Mouse (Mus musculus): ENCODE data around the gene Clba1. TPM values are rescaled to one million over a fixed set of nuclear protein-coding genes. Genes with fewer than 3 reads are reported as not detected.

Clba1 gene
- polyA plus RNA-seq, 1 experiment from 2014 or later: 4.3 TPM

DNA sequence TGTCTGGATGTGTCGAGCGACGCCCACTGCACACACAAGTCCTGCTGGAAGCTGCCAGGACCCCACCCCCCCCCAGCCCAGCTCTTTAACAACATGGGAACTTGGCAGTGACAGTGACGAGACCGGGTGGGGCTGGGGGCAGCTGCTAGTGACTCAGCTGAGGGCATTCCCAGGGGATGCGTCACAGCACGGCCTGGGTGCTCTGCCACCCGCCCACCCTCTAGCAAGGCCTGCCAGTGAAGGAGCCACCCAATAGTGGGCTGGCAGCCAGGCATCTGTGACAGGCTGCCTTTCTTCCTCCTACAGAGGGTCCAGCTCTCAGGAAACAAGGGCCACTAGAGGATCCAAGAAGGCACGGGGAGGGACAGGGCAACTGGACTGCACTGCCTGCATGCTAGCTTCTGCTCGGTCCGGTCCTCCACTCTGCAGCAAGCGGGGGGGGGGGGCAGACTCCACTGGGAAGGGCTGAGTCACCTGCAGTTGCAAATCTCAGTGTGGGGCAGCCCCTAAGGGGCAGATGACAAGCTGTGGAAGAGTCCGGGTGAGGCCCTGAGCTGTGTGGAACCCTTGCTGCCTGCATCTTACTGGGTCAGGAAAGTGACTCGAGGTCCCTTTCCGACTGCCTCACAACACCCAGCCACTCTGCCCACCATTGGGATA lies 10.9 kb upstream of the Clba1 start:
- H3K9me3 ChIP-seq (ENCODE audit: control insufficient read depth, low read length): no peaks in the 10 kb centered on the region
- ATAC-seq (replicated peaks; ENCODE audit: low FRiP score, low TSS enrichment, low read depth) (no peak), DNase-seq (ENCODE audit: low spot score) (no peak)
- no peak overlapping the region for H3K27ac ChIP-seq (ENCODE audit: low read depth)
- H3K4me2 ChIP-seq (ENCODE audit: low read length): 0 out of 2 replicates have a peak overlapping the region, but pooled peaks have one; percentile 3
- no peak overlapping the region for H3K4me3 ChIP-seq (ENCODE audit: low read depth, low read length)
- H3K4me1 ChIP-seq (replicated peaks; ENCODE audit: control insufficient read depth, insufficient read depth, low read length): peaks cover 59% of the 10 kb centered on the region
- 59% methylated on average over 15 of the region's 15 CpGs for WGBS
- H3K36me3 ChIP-seq (ENCODE audit: control insufficient read depth, insufficient read depth, low read length): no peaks in the 10 kb centered on the region
- H3K27me3 ChIP-seq (replicated peaks; ENCODE audit: control insufficient read depth, insufficient read depth, low read length): peaks cover 19% of the 10 kb centered on the region
- H3K9ac ChIP-seq (ENCODE audit: low read length): no peak overlapping the region

DNA sequence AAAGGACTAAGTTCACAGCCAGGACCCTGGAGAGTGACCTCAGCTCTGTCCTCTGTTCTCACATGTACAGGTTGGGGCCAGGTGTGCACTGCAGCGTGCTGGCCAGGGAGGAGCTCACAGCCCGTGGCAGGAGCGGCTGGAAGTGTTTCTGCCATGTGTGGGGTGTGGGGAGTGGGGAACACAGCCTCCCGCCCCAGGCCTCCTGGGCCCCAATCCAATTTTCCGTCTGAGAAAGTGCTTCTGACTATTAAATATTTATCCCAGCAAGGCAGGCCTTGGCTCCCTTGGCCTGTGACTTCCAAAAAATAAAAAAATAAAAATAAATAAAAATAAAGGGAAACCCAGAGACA lies 10.4 kb upstream of the Clba1 start:
- Histone ChIP-seq H3K4me2 (ENCODE audit: low read length) (0 out of 2 replicates have a peak overlapping the region, but pooled peaks have one; percentile 3), H3K9me3 (ENCODE audit: control insufficient read depth, low read length) (no peaks in the 10 kb centered on the region), H3K27ac (ENCODE audit: low read depth) (no peak overlapping the region), H3K27me3 (replicated peaks; ENCODE audit: control insufficient read depth, insufficient read depth, low read length) (peaks cover 19% of the 10 kb centered on the region), H3K4me3 (ENCODE audit: low read depth, low read length) (no peak overlapping the region), H3K36me3 (ENCODE audit: control insufficient read depth, insufficient read depth, low read length) (no peaks in the 10 kb centered on the region), H3K4me1 (replicated peaks; ENCODE audit: control insufficient read depth, insufficient read depth, low read length) (peaks cover 57% of the 10 kb centered on the region), H3K9ac (ENCODE audit: low read length) (no peak overlapping the region)
- ATAC-seq (replicated peaks; ENCODE audit: low FRiP score, low TSS enrichment, low read depth) (no peak), DNase-seq (ENCODE audit: low spot score) (no peak)
- 20% methylated on average over 5 of the region's 5 CpGs for WGBS

DNA sequence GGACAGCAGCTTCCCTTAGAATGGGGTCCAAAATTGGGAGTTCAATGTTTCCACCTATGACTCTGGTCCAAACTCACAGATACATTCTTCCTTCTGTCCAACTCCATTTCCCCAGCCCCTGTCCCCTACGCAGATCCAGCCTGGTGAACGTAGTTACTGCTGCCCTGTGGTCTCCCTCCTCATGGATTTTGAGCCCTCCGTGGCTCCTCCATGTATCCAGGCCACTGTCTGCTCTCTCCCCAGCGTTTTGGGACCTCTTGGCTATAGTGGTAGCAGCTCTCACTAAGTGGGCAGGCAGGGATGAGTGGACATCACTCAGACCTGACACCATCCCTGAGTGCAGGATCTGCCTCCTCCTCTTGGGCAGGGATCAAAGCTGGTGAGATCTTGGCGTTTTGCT lies 10.0 kb upstream of the Clba1 start:
- H3K36me3 ChIP-seq (ENCODE audit: control insufficient read depth, insufficient read depth, low read length): no peaks in the 10 kb centered on the region
- 66% methylated on average over 5 of the region's 5 CpGs for WGBS

DNA sequence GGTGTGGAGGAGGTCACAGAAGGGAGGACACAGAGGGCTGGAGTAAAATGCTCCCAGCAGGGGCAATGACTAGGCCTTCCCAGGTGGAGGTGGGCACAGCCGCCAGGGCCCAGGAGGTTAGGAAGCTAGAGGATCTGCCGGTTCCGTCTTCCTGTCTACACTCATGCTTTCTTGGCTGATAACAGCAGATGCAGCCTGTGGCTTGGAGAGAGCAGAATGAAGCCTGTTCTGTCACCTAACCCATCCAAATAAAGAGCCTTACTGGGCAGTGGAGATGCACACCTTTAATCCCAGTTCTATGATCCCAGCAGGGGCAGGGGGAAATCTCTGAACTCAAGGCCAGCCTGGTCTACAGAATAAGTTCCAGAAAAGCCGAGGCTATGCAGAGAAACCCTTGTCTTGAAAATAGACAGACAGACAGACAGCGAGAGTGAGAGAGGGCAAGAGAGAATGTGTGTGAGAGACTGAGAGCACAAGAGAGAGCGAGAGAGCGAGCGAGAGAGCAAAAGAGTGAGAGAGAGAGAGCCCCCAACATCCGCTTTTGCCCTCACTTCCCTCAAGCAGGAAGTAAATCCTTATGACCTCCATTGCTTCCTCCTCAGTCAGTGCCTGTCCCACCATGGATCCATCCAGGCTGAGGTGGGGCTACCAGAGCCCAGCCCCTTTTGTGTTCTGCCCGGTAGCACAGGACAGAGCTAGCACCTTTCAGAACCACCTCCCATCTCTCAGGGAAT lies 9.3 kb upstream of the Clba1 start:
- DNase-seq (ENCODE audit: low spot score) (no peak), ATAC-seq (replicated peaks; ENCODE audit: low FRiP score, low TSS enrichment, low read depth) (no peak)
- no peaks in the 10 kb centered on the region for H3K36me3 ChIP-seq (ENCODE audit: control insufficient read depth, insufficient read depth, low read length)
- H3K27ac ChIP-seq (ENCODE audit: low read depth): no peak overlapping the region
- peaks cover 19% of the 10 kb centered on the region for H3K27me3 ChIP-seq (replicated peaks; ENCODE audit: control insufficient read depth, insufficient read depth, low read length)
- H3K4me1 ChIP-seq (replicated peaks; ENCODE audit: control insufficient read depth, insufficient read depth, low read length): peaks cover 47% of the 10 kb centered on the region
- H3K4me2 ChIP-seq (ENCODE audit: low read length): no peak overlapping the region
- H3K4me3 ChIP-seq (ENCODE audit: low read depth, low read length): no peak overlapping the region
- H3K9me3 ChIP-seq (ENCODE audit: control insufficient read depth, low read length): no peaks in the 10 kb centered on the region
- WGBS: 76% methylated on average over 10 of the region's 10 CpGs
- H3K9ac ChIP-seq (ENCODE audit: low read length): no peak overlapping the region

More for the DNA sequence above, 10.0 kb upstream of the Clba1 start:
- DNase-seq (ENCODE audit: low spot score): no peak
- peak overlapping the region; percentile 43; the same call in 1 of the 2 replicates for H3K27ac ChIP-seq (ENCODE audit: low read depth)
- no peak for ATAC-seq (replicated peaks; ENCODE audit: low FRiP score, low TSS enrichment, low read depth)
- H3K4me3 ChIP-seq (ENCODE audit: low read depth, low read length): no peak overlapping the region
- no peaks in the 10 kb centered on the region for H3K9me3 ChIP-seq (ENCODE audit: control insufficient read depth, low read length)
- H3K4me1 ChIP-seq (replicated peaks; ENCODE audit: control insufficient read depth, insufficient read depth, low read length): peaks cover 54% of the 10 kb centered on the region
- no peak overlapping the region for H3K4me2 ChIP-seq (ENCODE audit: low read length)
- peaks cover 19% of the 10 kb centered on the region for H3K27me3 ChIP-seq (replicated peaks; ENCODE audit: control insufficient read depth, insufficient read depth, low read length)
- peak overlapping the region; percentile 7; the same call in 1 of the 2 replicates for H3K9ac ChIP-seq (ENCODE audit: low read length)

DNA sequence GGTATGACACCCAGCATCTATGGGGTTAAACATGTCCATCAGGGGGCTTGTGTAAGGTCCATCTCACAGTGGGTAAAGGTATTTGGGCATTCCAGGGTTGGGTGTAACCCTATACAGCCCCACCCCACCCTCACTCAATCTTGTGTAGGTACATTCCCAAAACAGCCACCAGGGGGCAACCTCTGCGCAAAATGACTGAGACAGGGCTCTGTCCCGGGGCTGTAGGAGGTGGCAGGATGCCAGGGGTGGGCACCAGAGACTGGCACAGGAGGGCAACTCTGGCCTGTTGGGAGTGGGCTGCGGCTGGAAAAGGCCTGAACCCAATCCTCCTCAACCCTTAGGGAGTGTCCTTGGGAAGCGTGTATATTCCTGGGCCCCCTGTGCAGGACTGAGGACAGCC lies 8.3 kb upstream of the Clba1 start:
- peak; percentile 85 for DNase-seq (ENCODE audit: low spot score)
- Histone ChIP-seq H3K36me3 (ENCODE audit: control insufficient read depth, insufficient read depth, low read length) (no peaks in the 10 kb centered on the region), H3K27ac (ENCODE audit: low read depth) (no peak overlapping the region), H3K4me1 (replicated peaks; ENCODE audit: control insufficient read depth, insufficient read depth, low read length) (peaks cover 37% of the 10 kb centered on the region), H3K9me3 (ENCODE audit: control insufficient read depth, low read length) (no peaks in the 10 kb centered on the region), H3K4me3 (ENCODE audit: low read depth, low read length) (no peak overlapping the region), H3K4me2 (ENCODE audit: low read length) (no peak overlapping the region), H3K9ac (ENCODE audit: low read length) (no peak overlapping the region), H3K27me3 (replicated peaks; ENCODE audit: control insufficient read depth, insufficient read depth, low read length) (peaks cover 19% of the 10 kb centered on the region)
- 0 out of 2 replicates have a peak, but pooled peaks have one; percentile 3 for ATAC-seq (replicated peaks; ENCODE audit: low FRiP score, low TSS enrichment, low read depth)
- WGBS: 16% methylated on average over 4 of the region's 4 CpGs

DNA sequence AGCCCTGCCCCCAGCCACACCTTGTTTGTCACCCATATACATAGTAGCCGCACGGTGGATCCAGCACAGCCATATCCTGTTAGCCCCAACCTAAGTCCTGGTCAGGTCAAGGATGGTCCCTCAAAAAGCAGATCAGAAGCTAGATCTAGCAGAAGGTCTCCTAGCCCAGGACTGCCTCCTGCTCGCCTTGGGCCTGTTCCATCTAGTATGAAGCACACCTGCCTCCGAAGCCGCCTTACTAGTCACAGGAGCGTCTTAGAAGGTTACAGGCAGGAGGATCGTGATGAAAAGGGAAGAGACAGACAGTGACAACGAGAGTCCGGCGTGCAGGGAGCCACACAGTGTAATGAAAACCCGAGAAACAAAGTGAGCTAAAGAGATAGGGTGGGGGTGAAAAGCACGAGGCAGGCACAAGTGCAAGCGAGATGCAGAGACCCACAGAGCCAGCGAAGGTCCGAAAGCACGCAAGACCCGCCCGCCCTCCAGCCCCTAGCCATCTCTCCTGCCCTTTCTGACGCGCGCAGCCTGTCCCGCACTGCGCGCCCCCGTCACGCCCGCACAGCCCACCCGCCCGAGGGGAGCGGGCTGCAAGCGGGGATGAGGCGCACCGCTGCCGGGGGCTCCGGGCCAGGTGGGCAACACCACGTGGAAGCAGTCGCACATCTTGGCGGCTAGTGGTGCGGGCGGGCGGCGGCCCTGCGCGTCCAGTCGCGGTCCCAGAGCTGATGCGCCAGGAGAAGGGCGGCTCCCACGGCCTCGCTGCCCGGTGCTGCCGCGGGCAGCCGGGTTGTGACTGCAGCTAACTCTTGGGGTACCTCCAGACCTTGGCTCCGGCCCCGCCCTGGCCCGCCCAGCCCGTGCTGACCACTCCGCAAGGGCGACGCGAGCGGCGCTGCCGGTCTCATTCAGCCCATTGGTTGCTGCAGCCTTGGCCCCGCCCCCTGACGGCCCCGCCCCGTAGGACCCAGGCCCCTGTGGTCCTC lies 6.6 kb upstream of the Clba1 start, which contains the start of gene Ahnak2:
Gene Ahnak2, minus strand, starts transcription at position 794 of the 983 bp plus-strand sequence.
- Histone ChIP-seq H3K4me1 (replicated peaks; ENCODE audit: control insufficient read depth, insufficient read depth, low read length) (peaks cover 25% of the 10 kb centered on the region), H3K9ac (ENCODE audit: low read length) (peak within 1 kb of the TSS; percentile 32; the same call in 1 of the 2 replicates), H3K4me3 (ENCODE audit: low read depth, low read length) (peak within 1 kb of the TSS; percentile 44), H3K27ac (ENCODE audit: low read depth) (no peak within 1 kb of the TSS), H3K36me3 (ENCODE audit: control insufficient read depth, insufficient read depth, low read length) (no peaks in the 10 kb centered on the region), H3K9me3 (ENCODE audit: control insufficient read depth, low read length) (no peaks in the 10 kb centered on the region), H3K27me3 (replicated peaks; ENCODE audit: control insufficient read depth, insufficient read depth, low read length) (peaks cover 19% of the 10 kb centered on the region), H3K4me2 (ENCODE audit: low read length) (peak within 1 kb of the TSS; percentile 100)
- DNase-seq (ENCODE audit: low spot score) (peak; percentile 70), ATAC-seq (replicated peaks; ENCODE audit: low FRiP score, low TSS enrichment, low read depth) (peak; percentile 64)
- 3% methylated on average over 63 of the region's 69 CpGs for WGBS

DNA sequence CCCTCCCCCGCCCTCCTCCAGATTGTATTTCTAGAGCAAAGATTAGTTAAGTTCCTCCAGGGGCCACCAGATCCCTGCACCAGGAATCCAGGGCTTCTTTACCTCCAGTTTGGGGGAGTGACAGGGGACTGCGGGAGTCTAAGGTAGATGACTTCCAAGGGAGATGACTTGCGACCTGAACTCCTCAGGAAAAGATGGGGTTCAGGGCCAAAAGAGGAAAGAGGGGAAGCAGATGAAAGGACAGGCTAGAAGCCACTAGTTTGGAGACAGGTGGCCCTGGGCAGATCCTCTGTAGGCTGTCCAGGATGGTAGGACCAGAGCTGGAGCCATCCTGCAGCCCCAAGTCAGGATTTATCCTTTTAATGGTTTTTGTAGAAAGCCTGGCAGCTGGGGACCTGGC lies 5.8 kb upstream of the Clba1 start:
- Histone ChIP-seq H3K27ac (ENCODE audit: low read depth) (no peak overlapping the region), H3K4me3 (ENCODE audit: low read depth, low read length) (no peak overlapping the region)

DNA sequence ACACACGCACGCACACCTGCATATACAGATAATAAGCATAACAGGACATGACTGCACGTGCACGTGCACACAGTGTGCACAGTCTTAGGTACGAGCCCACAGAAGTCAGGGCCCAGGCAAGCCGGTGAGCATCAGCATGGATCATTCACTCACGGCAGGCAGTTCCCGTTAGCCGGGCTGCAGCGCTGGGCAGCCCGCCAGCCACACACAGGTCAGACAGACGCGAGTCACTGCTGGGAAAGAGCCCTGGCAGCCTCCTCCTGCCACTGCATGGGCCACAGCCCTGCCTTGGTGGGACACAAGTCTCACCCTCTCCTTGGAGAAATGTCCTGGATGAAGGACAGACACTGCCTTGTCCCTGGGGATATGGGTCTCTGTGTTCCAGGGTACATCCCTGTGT lies 4.7 kb upstream of the Clba1 start:
- ATAC-seq (replicated peaks; ENCODE audit: low FRiP score, low TSS enrichment, low read depth) (no peak), DNase-seq (ENCODE audit: low spot score) (no peak)
- Histone ChIP-seq H3K27me3 (replicated peaks; ENCODE audit: control insufficient read depth, insufficient read depth, low read length) (peaks cover 19% of the 10 kb centered on the region), H3K4me2 (ENCODE audit: low read length) (no peak overlapping the region), H3K36me3 (ENCODE audit: control insufficient read depth, insufficient read depth, low read length) (no peaks in the 10 kb centered on the region), H3K9me3 (ENCODE audit: control insufficient read depth, low read length) (no peaks in the 10 kb centered on the region), H3K9ac (ENCODE audit: low read length) (no peak overlapping the region), H3K4me3 (ENCODE audit: low read depth, low read length) (no peak overlapping the region), H3K27ac (ENCODE audit: low read depth) (no peak overlapping the region), H3K4me1 (replicated peaks; ENCODE audit: control insufficient read depth, insufficient read depth, low read length) (peaks cover 8% of the 10 kb centered on the region)
- 52% methylated on average over 13 of the region's 13 CpGs for WGBS

More for the DNA sequence above, 5.8 kb upstream of the Clba1 start:
- peaks cover 19% of the 10 kb centered on the region for H3K27me3 ChIP-seq (replicated peaks; ENCODE audit: control insufficient read depth, insufficient read depth, low read length)
- H3K36me3 ChIP-seq (ENCODE audit: control insufficient read depth, insufficient read depth, low read length): no peaks in the 10 kb centered on the region
- peak overlapping the region; percentile 100; the same call in 1 of the 2 replicates for H3K4me2 ChIP-seq (ENCODE audit: low read length)
- DNase-seq (ENCODE audit: low spot score) (no peak), ATAC-seq (replicated peaks; ENCODE audit: low FRiP score, low TSS enrichment, low read depth) (no peak)
- WGBS: 24% methylated on average over 3 of the region's 3 CpGs
- no peak overlapping the region for H3K9ac ChIP-seq (ENCODE audit: low read length)
- peaks cover 17% of the 10 kb centered on the region for H3K4me1 ChIP-seq (replicated peaks; ENCODE audit: control insufficient read depth, insufficient read depth, low read length)
- H3K9me3 ChIP-seq (ENCODE audit: control insufficient read depth, low read length): no peaks in the 10 kb centered on the region

Measured in intestine, embryonic 14.5 days (tissue).